Mouse (Mus musculus): ENCODE measurements at regions not wholly inside any gene's neighbourhood (a gene's known extent, or its start where the extent isn't known, plus 50 kb on each side); places are given as distances from the start of the nearest gene placed in this dataset.
A peak's percentile ranks its signal among the peaks of the same experiment; 100 is the strongest.

DNA sequence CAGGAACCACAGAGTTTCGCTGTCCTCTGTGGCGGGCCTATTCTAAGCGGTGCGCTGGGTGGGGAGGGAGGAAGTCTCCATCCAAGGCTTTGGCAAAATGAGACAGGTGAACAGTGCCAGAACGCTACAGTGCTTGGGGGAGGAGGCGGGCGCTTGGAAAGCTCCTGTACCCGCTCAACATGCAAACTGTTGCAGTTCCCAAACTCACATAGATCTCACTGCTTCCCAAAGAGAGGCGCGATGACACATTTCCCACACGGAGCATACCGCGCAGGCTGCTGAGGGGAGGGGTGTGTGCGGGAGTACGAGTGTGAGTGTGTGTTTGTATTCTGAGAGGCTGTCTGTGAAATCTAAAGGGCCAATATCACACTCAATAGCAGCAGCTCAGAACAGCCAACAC lies 345.1 kb downstream of the 3100002H09Rik start:
- Histone ChIP-seq H3K4me2 (ENCODE audit: low read length) (no peak overlapping the region), H3K4me3 (ENCODE audit: low read length) (no peak overlapping the region), H3K27me3 (replicated peaks; ENCODE audit: control insufficient read depth, insufficient read depth, low read length) (no peaks in the 10 kb centered on the region), H3K36me3 (ENCODE audit: control insufficient read depth, insufficient read depth, low read length) (no peaks in the 10 kb centered on the region), H3K27ac (ENCODE audit: low read depth, low read length) (no peak overlapping the region), H3K4me1 (ENCODE audit: control insufficient read depth, insufficient read depth, low read depth, low read length) (peaks cover 4% of the 10 kb centered on the region; the same call in 1 of the 2 replicates), H3K9ac (ENCODE audit: low read depth, low read length) (no peak overlapping the region), H3K9me3 (ENCODE audit: control insufficient read depth, low read length) (no peaks in the 10 kb centered on the region; the same call in 1 of the 2 replicates)
- 75% methylated on average over 15 of the region's 15 CpGs for WGBS
- no peak; the same call in 1 of the 2 replicates for ATAC-seq

DNA sequence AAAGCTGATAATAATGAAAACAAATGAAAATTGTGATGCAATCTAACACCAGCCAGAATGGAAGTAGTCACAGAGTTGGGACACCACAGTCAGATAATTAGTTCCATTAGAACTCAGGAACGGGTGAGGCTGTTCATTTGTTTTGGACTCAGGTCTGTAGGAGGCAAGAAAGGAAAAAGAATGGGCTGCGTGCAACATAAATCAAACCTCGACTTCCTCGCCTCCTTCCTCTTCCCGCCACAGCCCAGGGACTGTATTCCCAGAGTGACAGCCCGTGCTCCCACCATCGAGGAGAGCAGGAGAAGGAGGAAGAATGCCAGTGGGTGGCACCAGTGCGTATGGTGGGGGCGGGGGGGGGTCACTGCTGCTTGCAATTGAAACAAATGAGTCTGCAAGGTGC lies 339.2 kb upstream of the 4930535I16Rik start:
- 23% methylated on average over 9 of the region's 9 CpGs for WGBS

DNA sequence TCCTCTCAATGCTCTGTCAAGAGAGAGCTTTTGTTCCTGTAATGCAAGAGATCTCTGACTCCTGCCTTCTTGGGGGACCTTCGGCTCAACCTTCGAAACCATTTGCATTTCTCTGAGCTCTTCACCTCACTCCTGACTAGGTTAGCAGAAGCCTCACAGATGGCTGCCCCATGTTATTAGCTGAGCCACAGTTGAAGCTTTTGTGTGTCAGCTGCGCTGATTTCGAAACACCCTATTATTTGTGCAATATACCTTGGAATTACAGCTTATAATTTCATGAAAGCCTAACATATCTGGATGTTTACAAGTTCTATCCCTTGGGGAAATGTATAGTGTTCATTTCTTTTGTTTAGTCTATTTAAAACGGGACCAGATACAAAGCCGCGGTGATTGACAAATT lies 338.7 kb upstream of the 4930535I16Rik start:
- Histone ChIP-seq H3K36me3 (ENCODE audit: control insufficient read depth, insufficient read depth, low read length) (no peaks in the 10 kb centered on the region), H3K4me3 (ENCODE audit: low read length) (no peak overlapping the region), H3K4me1 (ENCODE audit: control insufficient read depth, insufficient read depth, low read depth, low read length) (peaks cover 12% of the 10 kb centered on the region), H3K27ac (ENCODE audit: low read depth, low read length) (no peak overlapping the region), H3K4me2 (ENCODE audit: low read length) (no peak overlapping the region), H3K9ac (ENCODE audit: low read depth, low read length) (no peak overlapping the region), H3K27me3 (replicated peaks; ENCODE audit: control insufficient read depth, insufficient read depth, low read length) (no peaks in the 10 kb centered on the region), H3K9me3 (ENCODE audit: control insufficient read depth, low read length) (no peaks in the 10 kb centered on the region; the same call in 1 of the 2 replicates)
- 67% methylated on average over 7 of the region's 7 CpGs for WGBS
- ATAC-seq, result no peak

More for the DNA sequence above, 339.2 kb upstream of the 4930535I16Rik start:
- no peak overlapping the region for H3K4me2 ChIP-seq (ENCODE audit: low read length)
- no peak; the same call in 1 of the 2 replicates for ATAC-seq
- no peaks in the 10 kb centered on the region; the same call in 1 of the 2 replicates for H3K9me3 ChIP-seq (ENCODE audit: control insufficient read depth, low read length)
- no peaks in the 10 kb centered on the region for H3K36me3 ChIP-seq (ENCODE audit: control insufficient read depth, insufficient read depth, low read length)
- H3K9ac ChIP-seq (ENCODE audit: low read depth, low read length), result no peak overlapping the region
- no peaks in the 10 kb centered on the region for H3K27me3 ChIP-seq (replicated peaks; ENCODE audit: control insufficient read depth, insufficient read depth, low read length)
- no peak overlapping the region for H3K27ac ChIP-seq (ENCODE audit: low read depth, low read length)
- H3K4me1 ChIP-seq (ENCODE audit: control insufficient read depth, insufficient read depth, low read depth, low read length), result peaks cover 12% of the 10 kb centered on the region
- H3K4me3 ChIP-seq (ENCODE audit: low read length), result no peak overlapping the region

DNA sequence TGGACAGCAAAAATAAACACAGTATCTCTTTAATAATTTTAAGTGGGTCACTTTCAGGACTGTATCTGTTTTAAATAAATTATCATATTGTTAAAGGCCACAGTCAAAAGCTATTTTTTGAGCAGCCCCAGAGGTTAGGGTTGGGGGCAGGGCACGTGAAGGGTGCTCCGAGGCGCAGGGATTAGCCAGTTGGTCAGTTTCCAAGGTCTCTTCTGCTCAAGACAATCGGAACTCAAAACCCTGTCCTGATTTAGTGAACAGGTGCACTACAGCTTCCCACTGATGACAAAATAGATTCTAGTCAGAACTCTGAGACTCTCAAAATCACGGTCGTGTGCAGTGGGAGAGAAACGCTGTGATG lies 337.3 kb upstream of the 4930535I16Rik start:
- no peak overlapping the region for H3K4me3 ChIP-seq (ENCODE audit: low read length)
- no peak overlapping the region for H3K4me2 ChIP-seq (ENCODE audit: low read length)
- no peaks in the 10 kb centered on the region for H3K27me3 ChIP-seq (replicated peaks; ENCODE audit: control insufficient read depth, insufficient read depth, low read length)
- no peaks in the 10 kb centered on the region for H3K36me3 ChIP-seq (ENCODE audit: control insufficient read depth, insufficient read depth, low read length)
- H3K9me3 ChIP-seq (ENCODE audit: control insufficient read depth, low read length), result no peaks in the 10 kb centered on the region
- 28% methylated on average over 7 of the region's 7 CpGs for WGBS
- peaks cover 12% of the 10 kb centered on the region for H3K4me1 ChIP-seq (ENCODE audit: control insufficient read depth, insufficient read depth, low read depth, low read length)
- ATAC-seq, result no peak
- no peak overlapping the region for H3K9ac ChIP-seq (ENCODE audit: low read depth, low read length)
- no peak overlapping the region for H3K27ac ChIP-seq (ENCODE audit: low read depth, low read length)

DNA sequence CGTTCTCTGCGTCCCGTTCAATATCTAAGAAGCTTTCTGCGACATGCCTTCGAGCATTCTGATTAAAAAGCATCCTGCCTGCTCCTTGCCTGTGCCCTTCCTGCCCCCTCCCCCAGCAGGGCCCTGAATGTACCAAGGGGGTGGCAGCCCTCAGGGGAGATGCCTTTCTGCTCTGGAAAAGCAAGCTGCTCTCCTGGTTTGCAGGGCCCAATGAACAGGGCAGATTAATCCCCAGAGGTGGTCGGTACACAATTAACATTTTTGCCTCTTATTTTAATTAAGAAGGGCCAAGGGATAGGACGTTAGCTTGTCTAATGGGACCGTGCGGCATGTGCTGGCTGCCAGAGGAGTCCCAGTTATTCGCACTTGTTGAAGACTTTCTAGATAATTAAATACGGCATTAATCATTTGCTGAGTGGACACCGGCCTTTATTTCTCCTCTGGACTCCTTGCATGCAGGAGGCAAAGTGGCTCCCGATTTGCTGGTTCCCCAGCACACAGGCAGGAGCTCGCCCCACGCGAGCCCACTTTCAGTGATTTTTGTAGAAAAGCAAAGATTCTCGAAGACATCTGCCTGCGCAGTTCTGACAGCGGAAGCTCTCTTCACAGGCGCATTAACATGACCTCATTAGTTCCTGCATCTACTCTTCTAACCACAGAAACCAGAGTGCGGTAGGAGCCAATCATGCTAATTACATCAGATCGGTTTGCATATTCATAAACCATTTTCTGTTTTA lies 336.8 kb upstream of the 4930535I16Rik start:
- no peaks in the 10 kb centered on the region for H3K36me3 ChIP-seq (ENCODE audit: control insufficient read depth, insufficient read depth, low read length)
- 16% methylated on average over 22 of the region's 22 CpGs for WGBS
- H3K4me1 ChIP-seq (ENCODE audit: control insufficient read depth, insufficient read depth, low read depth, low read length), result peaks cover 12% of the 10 kb centered on the region
- ATAC-seq, result peak; percentile 37; the same call in 1 of the 2 replicates
- H3K27me3 ChIP-seq (replicated peaks; ENCODE audit: control insufficient read depth, insufficient read depth, low read length), result no peaks in the 10 kb centered on the region
- H3K9ac ChIP-seq (ENCODE audit: low read depth, low read length), result no peak overlapping the region
- no peaks in the 10 kb centered on the region for H3K9me3 ChIP-seq (ENCODE audit: control insufficient read depth, low read length)
- H3K4me2 ChIP-seq (ENCODE audit: low read length), result peak overlapping the region; percentile 42
- no peak overlapping the region for H3K4me3 ChIP-seq (ENCODE audit: low read length)
- H3K27ac ChIP-seq (ENCODE audit: low read depth, low read length), result no peak overlapping the region

DNA sequence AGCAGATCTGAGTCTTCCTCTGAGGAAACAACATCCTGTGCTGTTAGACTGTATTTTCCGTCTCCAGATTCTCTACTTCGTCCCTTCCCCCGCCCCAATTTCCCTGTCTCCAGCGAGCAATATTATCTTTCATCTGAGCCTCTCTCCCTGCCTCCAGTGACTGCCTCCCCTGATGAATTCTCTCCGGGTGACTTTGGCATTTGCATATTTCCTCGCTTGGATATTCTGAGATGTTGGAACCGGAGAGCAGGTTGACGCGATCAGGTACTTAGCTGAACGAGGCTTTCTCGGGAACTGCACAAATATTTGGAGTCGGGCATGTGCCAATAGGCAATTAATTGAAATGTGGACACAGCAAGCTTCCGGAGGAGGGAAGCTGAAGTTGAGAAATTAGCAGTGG lies 323.8 kb upstream of the 4930535I16Rik start:
- 21% methylated on average over 13 of the region's 13 CpGs for WGBS
- Histone ChIP-seq H3K36me3 (ENCODE audit: control insufficient read depth, insufficient read depth, low read length) (no peaks in the 10 kb centered on the region), H3K4me1 (ENCODE audit: control insufficient read depth, insufficient read depth, low read depth, low read length) (peaks cover 4% of the 10 kb centered on the region), H3K4me3 (ENCODE audit: low read length) (no peak overlapping the region), H3K27ac (ENCODE audit: low read depth, low read length) (no peak overlapping the region), H3K9me3 (ENCODE audit: control insufficient read depth, low read length) (no peaks in the 10 kb centered on the region), H3K9ac (ENCODE audit: low read depth, low read length) (no peak overlapping the region), H3K4me2 (ENCODE audit: low read length) (peak overlapping the region; percentile 24), H3K27me3 (replicated peaks; ENCODE audit: control insufficient read depth, insufficient read depth, low read length) (no peaks in the 10 kb centered on the region; the same call in 1 of the 2 replicates)
- no peak for ATAC-seq

DNA sequence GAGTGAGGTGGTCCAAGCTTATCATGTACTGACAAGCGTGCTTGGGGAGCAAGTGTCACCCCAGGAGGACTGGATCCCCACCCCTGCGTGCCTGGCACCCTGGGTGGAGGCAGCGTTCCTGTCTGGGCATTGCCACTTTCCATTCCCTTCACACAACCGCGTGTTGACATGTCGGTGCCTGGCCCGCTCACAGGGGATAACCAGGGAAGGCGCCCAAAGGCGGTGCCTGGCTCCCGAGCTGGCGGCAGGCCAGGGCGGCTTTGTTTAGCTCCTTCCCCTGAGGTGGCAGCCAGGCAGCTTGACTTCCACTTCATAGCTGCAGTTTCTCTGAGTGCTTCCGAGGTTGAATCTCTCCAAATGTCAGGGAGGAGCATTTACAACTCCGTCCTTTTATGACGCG lies 318.7 kb upstream of the 4930535I16Rik start:
- 0 out of 2 replicates have a peak, but pooled peaks have one; percentile 20 for ATAC-seq
- H3K27ac ChIP-seq (ENCODE audit: low read depth, low read length), result no peak overlapping the region
- 39% methylated on average over 16 of the region's 16 CpGs for WGBS

DNA sequence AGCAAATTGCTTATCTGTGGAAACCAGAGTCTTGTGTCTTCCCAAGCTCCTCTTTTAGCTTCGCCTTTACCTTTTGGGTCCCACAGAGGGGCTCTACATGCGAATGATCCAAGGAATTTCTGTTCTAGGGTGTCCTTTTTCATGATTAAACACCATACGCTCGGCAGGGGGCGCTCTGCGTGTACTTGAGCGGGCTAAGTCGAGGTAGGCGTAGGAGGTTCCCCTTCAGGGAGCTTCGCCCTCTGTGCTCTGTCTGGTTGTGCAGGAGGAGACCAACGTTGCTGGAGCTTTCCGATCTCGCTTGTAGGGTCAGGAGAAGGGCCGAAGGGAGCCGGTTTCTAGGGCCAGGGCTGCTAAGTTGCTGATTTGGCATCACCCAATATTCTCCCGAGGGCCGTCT lies 310.7 kb upstream of the 4930535I16Rik start:
- Histone ChIP-seq H3K9ac (ENCODE audit: low read depth, low read length) (no peak overlapping the region), H3K27ac (ENCODE audit: low read depth, low read length) (no peak overlapping the region), H3K4me1 (ENCODE audit: control insufficient read depth, insufficient read depth, low read depth, low read length) (no peaks in the 10 kb centered on the region; the same call in 1 of the 2 replicates), H3K4me3 (ENCODE audit: low read length) (no peak overlapping the region), H3K4me2 (ENCODE audit: low read length) (0 out of 2 replicates have a peak overlapping the region, but pooled peaks have one; percentile 15), H3K36me3 (ENCODE audit: control insufficient read depth, insufficient read depth, low read length) (no peaks in the 10 kb centered on the region), H3K27me3 (replicated peaks; ENCODE audit: control insufficient read depth, insufficient read depth, low read length) (no peaks in the 10 kb centered on the region; the same call in 1 of the 2 replicates), H3K9me3 (ENCODE audit: control insufficient read depth, low read length) (no peaks in the 10 kb centered on the region)
- no peak for ATAC-seq
- WGBS, result 15% methylated on average over 17 of the region's 17 CpGs

More for the DNA sequence above, 318.7 kb upstream of the 4930535I16Rik start:
- Histone ChIP-seq H3K9me3 (ENCODE audit: control insufficient read depth, low read length) (no peaks in the 10 kb centered on the region), H3K4me3 (ENCODE audit: low read length) (no peak overlapping the region), H3K27me3 (replicated peaks; ENCODE audit: control insufficient read depth, insufficient read depth, low read length) (peaks cover 3% of the 10 kb centered on the region; the same call in 1 of the 2 replicates), H3K4me1 (ENCODE audit: control insufficient read depth, insufficient read depth, low read depth, low read length) (peaks cover 5% of the 10 kb centered on the region), H3K4me2 (ENCODE audit: low read length) (peak overlapping the region; percentile 13; the same call in 1 of the 2 replicates), H3K36me3 (ENCODE audit: control insufficient read depth, insufficient read depth, low read length) (no peaks in the 10 kb centered on the region), H3K9ac (ENCODE audit: low read depth, low read length) (no peak overlapping the region; the same call in 1 of the 2 replicates)

DNA sequence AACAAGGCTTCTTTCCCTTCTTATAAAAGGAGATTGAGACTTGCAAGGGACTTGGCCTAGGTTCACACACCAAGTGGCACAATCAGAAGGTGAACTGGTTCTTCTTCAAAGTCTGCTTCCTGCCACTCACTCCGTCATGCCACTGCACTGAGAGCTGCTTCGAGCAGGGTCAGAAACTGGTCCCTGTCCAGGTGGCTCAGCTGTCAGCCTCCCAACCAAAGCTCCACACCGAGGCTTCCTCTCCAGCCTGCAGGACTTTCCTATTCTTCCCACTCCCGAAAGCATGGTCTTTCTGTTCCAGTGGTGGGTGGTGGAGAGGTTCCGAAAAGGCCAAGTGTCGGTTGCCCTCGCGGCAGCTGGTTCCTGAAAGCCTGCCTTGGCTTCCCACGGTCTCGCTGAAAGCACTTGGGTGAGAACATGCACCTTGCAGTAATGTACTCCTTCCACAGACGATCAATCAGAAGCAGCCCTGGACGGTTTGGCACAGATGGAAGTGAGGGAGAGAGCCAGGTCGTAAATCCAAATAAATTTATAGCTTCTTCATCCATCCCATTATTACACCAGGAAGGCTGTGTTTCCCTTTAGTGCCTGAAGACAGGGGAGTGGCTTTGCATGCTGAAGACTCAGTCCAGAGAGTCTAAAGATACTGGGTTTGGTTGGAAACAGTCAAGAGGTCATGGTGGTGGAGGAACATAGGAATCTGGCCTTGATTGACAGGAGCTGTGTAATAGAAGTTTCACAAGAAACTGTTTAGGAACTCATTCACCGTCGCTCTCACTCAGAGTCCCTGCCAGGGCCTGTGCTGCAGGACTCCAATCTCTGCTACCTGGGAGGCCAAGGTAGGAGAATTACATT lies 306.1 kb upstream of the 4930535I16Rik start:
- Histone ChIP-seq H3K9me3 (ENCODE audit: control insufficient read depth, low read length) (no peaks in the 10 kb centered on the region), H3K9ac (ENCODE audit: low read depth, low read length) (no peak overlapping the region), H3K4me2 (ENCODE audit: low read length) (no peak overlapping the region), H3K27me3 (replicated peaks; ENCODE audit: control insufficient read depth, insufficient read depth, low read length) (no peaks in the 10 kb centered on the region; the same call in 1 of the 2 replicates), H3K4me3 (ENCODE audit: low read length) (no peak overlapping the region), H3K27ac (ENCODE audit: low read depth, low read length) (no peak overlapping the region), H3K36me3 (ENCODE audit: control insufficient read depth, insufficient read depth, low read length) (no peaks in the 10 kb centered on the region), H3K4me1 (ENCODE audit: control insufficient read depth, insufficient read depth, low read depth, low read length) (peaks cover 3% of the 10 kb centered on the region; the same call in 1 of the 2 replicates)
- no peak for ATAC-seq
- 73% methylated on average over 15 of the region's 15 CpGs for WGBS

All from hindbrain, embryonic 16.5 days (tissue).